Mouse (Mus musculus) liver, embryonic 14.5 days (tissue): Measurements from ENCODE around the gene Tbc1d20. TPM values are rescaled to one million over a fixed set of nuclear protein-coding genes. Genes with fewer than 3 reads are reported as not detected.

Source experiments
- ATAC-seq: fragments of 200-750 bp; cut with Nextera tagmentation; 2 replicates; pipeline ENCODE4 v1.8.0; 2017; ENCODE audit warnings: moderate number of reproducible peaks, mild to moderate bottlenecking, moderate library complexity; ENCODE audit not compliant: insufficient read depth
- DNase-seq, 3 experiments: peaks; one replicate each; pipeline ENCODE4 v3.0.0-alpha.2; 2012 to 2013; ENCODE audit warnings: low read depth in 3 of 3, low spot score in 3 of 3
- H3K27ac ChIP-seq: fragments of 300-500 bp; sonication (generic); 2 replicates; pipeline ENCODE4 v1.5.1; 2014; ENCODE audit warnings: moderate library complexity, mild to moderate bottlenecking, control low read depth, inconsistent platforms
- H3K27me3 ChIP-seq: fragments of 300-500 bp; sonication (generic); 2 replicates; pipeline ENCODE4 v1.6.1; 2014; ENCODE audit warnings: mild to moderate bottlenecking, low read length, moderate library complexity; ENCODE audit not compliant: control insufficient read depth, insufficient read depth
- H3K36me3 ChIP-seq: fragments of 300-500 bp; sonication (generic); replicated peaks from 2 replicates; pipeline ENCODE4 v1.6.1; 2014; ENCODE audit warnings: low read depth; ENCODE audit not compliant: control insufficient read depth, insufficient read depth
- H3K4me1 ChIP-seq, 2 experiments: fragments of 200-500 bp in 1 of 2; fragments of 300-500 bp in 1 of 2; sonication (generic) in 1 of 2; replicated peaks; 2 replicates each; pipeline ENCODE4 v1.6.1; 2012 to 2014; ENCODE audit warnings: antibody characterized with exemption in 1 of 2, inconsistent platforms in 1 of 2, low read length in 1 of 2; ENCODE audit not compliant: control insufficient read depth in 2 of 2, insufficient read depth in 2 of 2
- H3K4me2 ChIP-seq: fragments of 300-500 bp; sonication (generic); 2 replicates; pipeline ENCODE4 v1.6.1; 2014; ENCODE audit warnings: low read depth, mild to moderate bottlenecking, control low read depth, moderate library complexity
- H3K4me3 ChIP-seq, 2 experiments: fragments of 200-500 bp in 1 of 2; fragments of 300-500 bp in 1 of 2; sonication (generic) in 1 of 2; 2 replicates each; pipeline ENCODE4 v1.5.1; 2012 to 2014; ENCODE audit warnings: low read depth in 2 of 2, low read length in 2 of 2, mild to moderate bottlenecking in 2 of 2, control low read depth in 1 of 2, inconsistent platforms in 1 of 2, moderate library complexity in 1 of 2; ENCODE audit not compliant: insufficient read depth in 1 of 2
- H3K9ac ChIP-seq: fragments of 300-500 bp; sonication (generic); replicated peaks from 2 replicates; pipeline ENCODE4 v1.6.1; 2014; ENCODE audit warnings: mild to moderate bottlenecking, control low read depth, moderate library complexity
- H3K9me3 ChIP-seq: fragments of 300-500 bp; sonication (generic); 2 replicates; pipeline ENCODE4 v1.6.1; 2016; ENCODE audit warnings: low read length, mixed read lengths; ENCODE audit not compliant: control insufficient read depth
- CTCF ChIP-seq: IDR thresholded peaks from 2 replicates; pipeline ENCODE4 v1.5.1; 2016; ENCODE audit warnings: antibody characterized with exemption, low read depth, control low read depth
- EP300 ChIP-seq: IDR thresholded peaks from 2 replicates; pipeline ENCODE4 v1.6.1; 2016; ENCODE audit warnings: antibody characterized with exemption, low read depth
- WGBS: fragments of 180-500 bp; shearing (Covaris S2); extraction: QIAGEN DNeasy Blood & Tissue Kit; methylation state at CpG from one replicate; pipeline ENCODE4 v1.1.7; 2014; ENCODE audit not compliant: insufficient replicate concordance; 5-methylcytosine and 5-hydroxymethylcytosine counted together
- polyA plus RNA-seq, 2 experiments: library from polyadenylated mRNA; depleted of rRNA in 1 of 2; stranded (reverse) in 1 of 2; unstranded in 1 of 2; fragments of >200 nt; fragmentation: Nextera tagmentation in 1 of 2; extraction: Ambion mirVana in 1 of 2; gene quantifications; 2 replicates each; pipeline versions ENCODE4 v1.2.1 to v1.2.3; 2012 to 2014

Gene Tbc1d20
- polyA plus RNA-seq, 2 experiments = 5.3 to 9.5 TPM

GRCm38 (mm10) chr2:152336856-152337255 is 43.2 kb downstream of the Tbc1d20 start:
- H3K36me3 ChIP-seq = no peaks in the 10 kb centered on the region
- no peak overlapping the region for H3K9ac ChIP-seq
- no peaks in the 10 kb centered on the region for H3K9me3 ChIP-seq
- H3K27me3 ChIP-seq = no peaks in the 10 kb centered on the region
- no peak overlapping the region for H3K27ac ChIP-seq
- H3K4me2 ChIP-seq = no peak overlapping the region
- DNase-seq (no peak), ATAC-seq (no peak)
- H3K4me1 ChIP-seq = peaks cover 0 to 3% of the 10 kb centered on the region in 2 experiments; a peak in 1 of 4 replicates
- no peak overlapping the region for H3K4me3 ChIP-seq
- WGBS = 63% methylated on average over 1 of the region's 1 CpGs
- TF ChIP-seq EP300 = no peak
- TF ChIP-seq CTCF = no peak

GRCm38 (mm10) chr2:152337591-152338212 is 44.1 kb downstream of the Tbc1d20 start:
- TF ChIP-seq EP300 (no peak), CTCF (no peak)
- DNase-seq (no peak), ATAC-seq (no peak)
- no peak overlapping the region for H3K27ac ChIP-seq
- H3K4me1 ChIP-seq = peaks cover 0 to 2% of the 10 kb centered on the region in 2 experiments; a peak in 1 of 4 replicates
- H3K27me3 ChIP-seq = no peaks in the 10 kb centered on the region
- no peak overlapping the region for H3K4me3 ChIP-seq
- H3K9ac ChIP-seq = no peak overlapping the region
- H3K4me2 ChIP-seq = no peak overlapping the region
- WGBS = 76% methylated on average over 11 of the region's 11 CpGs
- H3K9me3 ChIP-seq = no peaks in the 10 kb centered on the region
- no peaks in the 10 kb centered on the region for H3K36me3 ChIP-seq

- H3K36me3 ChIP-seq = no peaks in the 10 kb centered on the region
- peaks cover 0 to 3% of the 10 kb centered on the region in 2 experiments; a peak in 2 of 4 replicates for H3K4me1 ChIP-seq
- no peak overlapping the region for H3K27ac ChIP-seq
- H3K9ac ChIP-seq = no peak overlapping the region
- DNase-seq = no peak
- no peak overlapping the region for H3K4me2 ChIP-seq
- whole genome bisulfite sequencing = 78% methylated on average over 13 of the region's 13 CpGs
- H3K27me3 ChIP-seq = no peaks in the 10 kb centered on the region
- no peak overlapping the region for H3K4me3 ChIP-seq
- ATAC-seq = no peak
- no peaks in the 10 kb centered on the region for H3K9me3 ChIP-seq
- TF ChIP-seq CTCF (no peak), EP300 (no peak)
Measured at GRCm38 (mm10) chr2:152338319-152338718, 44.7 kb downstream of the Tbc1d20 start.

GRCm38 (mm10) chr2:152339631-152340179 is 46.1 kb downstream of the Tbc1d20 start:
- no peak overlapping the region for H3K9ac ChIP-seq
- TF ChIP-seq EP300 (no peak), CTCF (no peak)
- H3K9me3 ChIP-seq = no peaks in the 10 kb centered on the region
- H3K27ac ChIP-seq = no peak overlapping the region
- H3K27me3 ChIP-seq = no peaks in the 10 kb centered on the region
- no peaks in the 10 kb centered on the region for H3K36me3 ChIP-seq
- peaks cover 0 to 8% of the 10 kb centered on the region in 2 experiments; a peak in 3 of 4 replicates for H3K4me1 ChIP-seq
- no peak overlapping the region for H3K4me3 ChIP-seq
- no peak overlapping the region for H3K4me2 ChIP-seq
- ATAC-seq (no peak), DNase-seq (no peak)
- WGBS = 79% methylated on average over 22 of the region's 22 CpGs

- H3K36me3 ChIP-seq = no peaks in the 10 kb centered on the region
- H3K4me1 ChIP-seq = peaks cover 12 to 31% of the 10 kb centered on the region in 2 experiments
- H3K27ac ChIP-seq = no peak within 1 kb of the TSS
- DNase-seq = peak; percentile 58 to 74 (median 71)
- H3K9me3 ChIP-seq = no peaks in the 10 kb centered on the region
- under 1% methylated on average over 51 of the region's 52 CpGs for WGBS
- TF ChIP-seq EP300 (peak; percentile 48), CTCF (peak; percentile 89)
- peak; percentile 76 for ATAC-seq
- no peaks in the 10 kb centered on the region for H3K27me3 ChIP-seq
- peak within 1 kb of the TSS; percentile 71 for H3K4me2 ChIP-seq
- peak within 1 kb of the TSS; percentile 39 for H3K9ac ChIP-seq
- peak within 1 kb of the TSS; percentile 52 to 66 for H3K4me3 ChIP-seq
Measured at GRCm38 (mm10) chr2:152343329-152344213, 49.9 kb downstream of the Tbc1d20 start, which contains the start of gene Trib3. Gene Trib3, minus strand, starts transcription at chr2:152344032.
